Mouse (Mus musculus) erythroblast, embryonic 14.5 days (primary cell): ENCODE data around the gene Cstad.

ENCODE experiments used
- GATA1 ChIP-seq: IDR thresholded peaks from 2 replicates; pipeline ENCODE4 v1.6.1; 2012; ENCODE audit warnings: low read length, inconsistent platforms, mixed read lengths
- TAL1 ChIP-seq: IDR thresholded peaks from 3 replicates; pipeline ENCODE4 v1.6.1; 2012; ENCODE audit warnings: low read length, inconsistent platforms, mixed read lengths

- TF ChIP-seq GATA1 (no peak), TAL1 (no peak)
These were observed 39.6 kb upstream of the Cstad start for GRCm38 (mm10) chr2:30555257-30555656.
